Mouse (Mus musculus) lung, embryonic 15.5 days (tissue): ENCODE measurements around the gene Lrig1. TPM values are rescaled to one million over a fixed set of nuclear protein-coding genes. Genes with fewer than 3 reads are reported as not detected.

Source experiments
- ATAC-seq: fragments of 200-750 bp; cut with Nextera tagmentation; 2 replicates; pipeline ENCODE4 v1.8.0; 2017; ENCODE audit warnings: moderate number of reproducible peaks, borderline replicate concordance; ENCODE audit not compliant: low FRiP score, low TSS enrichment; ENCODE audit errors: extremely low read depth
- H3K27ac ChIP-seq: fragments of 300-500 bp; sonication (generic); 2 replicates; pipeline ENCODE4 v1.5.1; 2015; ENCODE audit warnings: moderate library complexity, mild to moderate bottlenecking, inconsistent platforms
- H3K27me3 ChIP-seq: fragments of 300-500 bp; sonication (generic); 2 replicates; pipeline ENCODE4 v1.6.1; 2015; ENCODE audit warnings: inconsistent platforms
- H3K36me3 ChIP-seq: fragments of 300-500 bp; sonication (generic); 2 replicates; pipeline ENCODE4 v1.6.1; 2015; ENCODE audit warnings: inconsistent platforms
- H3K4me1 ChIP-seq: fragments of 300-500 bp; sonication (generic); 2 replicates; pipeline ENCODE4 v1.6.1; 2015; ENCODE audit warnings: inconsistent platforms
- H3K4me2 ChIP-seq: fragments of 300-500 bp; sonication (generic); 2 replicates; pipeline ENCODE4 v1.6.1; 2015; ENCODE audit warnings: inconsistent platforms, mild to moderate bottlenecking, moderate library complexity
- H3K4me3 ChIP-seq: fragments of 300-500 bp; sonication (generic); 2 replicates; pipeline ENCODE4 v1.5.1; 2015; ENCODE audit warnings: mild to moderate bottlenecking, inconsistent platforms
- H3K9ac ChIP-seq: fragments of 300-500 bp; sonication (generic); 2 replicates; pipeline ENCODE4 v1.6.1; 2015; ENCODE audit warnings: inconsistent platforms
- H3K9me3 ChIP-seq: fragments of 300-500 bp; sonication (generic); 2 replicates; pipeline ENCODE4 v1.6.1; 2016; ENCODE audit warnings: inconsistent platforms
- WGBS: fragments of 180-500 bp; shearing (Covaris S2); methylation state at CpG from one replicate; pipeline ENCODE4 v1.1.7; 2015; 5-methylcytosine and 5-hydroxymethylcytosine counted together
- polyA plus RNA-seq: library from polyadenylated mRNA; unstranded; fragments of >200 nt; fragmentation: Nextera tagmentation; extraction: Ambion mirVana; gene quantifications from 2 replicates; pipeline ENCODE4 v1.2.1, GENCODE M21; 2015

The Lrig1 gene
- polyA plus RNA-seq, 1 experiment from 2014 or later, result 9.0 TPM

DNA sequence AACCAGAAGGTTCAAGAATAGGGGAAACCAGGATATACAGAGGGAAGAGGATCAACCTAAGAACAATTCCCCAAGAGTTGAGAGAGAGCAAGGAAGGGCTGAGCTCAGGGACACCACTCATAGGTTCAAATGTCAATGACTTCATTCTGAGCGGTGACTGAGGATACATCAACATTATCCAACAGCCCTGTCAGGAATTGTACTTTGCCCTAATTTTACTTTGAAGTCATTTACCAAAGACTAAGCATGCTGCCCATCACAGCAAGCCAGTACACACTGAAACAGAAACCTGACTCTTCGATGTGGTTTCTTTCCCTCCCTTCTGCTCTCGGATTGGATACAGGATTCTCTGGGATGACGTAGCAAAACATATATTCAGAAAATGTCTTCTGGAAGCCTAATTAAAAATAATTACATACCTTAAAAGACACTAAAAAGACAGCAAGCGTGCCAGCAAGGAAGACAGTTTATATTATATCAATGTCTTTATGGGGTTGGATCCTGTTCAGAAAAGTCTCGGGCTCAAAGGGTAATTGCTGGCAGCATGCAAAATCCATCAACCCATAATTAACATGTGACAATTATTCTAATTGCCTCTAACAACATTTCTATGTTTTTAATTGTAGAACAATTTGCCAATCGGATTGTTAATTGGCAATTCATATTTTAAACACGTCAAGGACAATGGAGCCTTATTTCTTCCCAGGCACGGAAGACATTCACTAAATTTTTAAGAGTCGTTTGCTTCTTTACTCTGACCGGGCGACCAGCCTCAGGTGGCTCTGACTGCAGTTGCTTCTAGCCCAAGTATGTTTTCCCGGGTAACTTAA is 15.1 kb upstream of the Lrig1 start:
- Histone ChIP-seq H3K4me2 (no peak overlapping the region), H3K9ac (no peak overlapping the region), H3K27ac (no peak overlapping the region), H3K4me1 (peaks cover 9% of the 10 kb centered on the region), H3K4me3 (no peak overlapping the region), H3K9me3 (no peaks in the 10 kb centered on the region), H3K36me3 (no peaks in the 10 kb centered on the region), H3K27me3 (no peaks in the 10 kb centered on the region)
- 51% methylated on average over 13 of the region's 13 CpGs for WGBS
- ATAC-seq, result no peak

DNA sequence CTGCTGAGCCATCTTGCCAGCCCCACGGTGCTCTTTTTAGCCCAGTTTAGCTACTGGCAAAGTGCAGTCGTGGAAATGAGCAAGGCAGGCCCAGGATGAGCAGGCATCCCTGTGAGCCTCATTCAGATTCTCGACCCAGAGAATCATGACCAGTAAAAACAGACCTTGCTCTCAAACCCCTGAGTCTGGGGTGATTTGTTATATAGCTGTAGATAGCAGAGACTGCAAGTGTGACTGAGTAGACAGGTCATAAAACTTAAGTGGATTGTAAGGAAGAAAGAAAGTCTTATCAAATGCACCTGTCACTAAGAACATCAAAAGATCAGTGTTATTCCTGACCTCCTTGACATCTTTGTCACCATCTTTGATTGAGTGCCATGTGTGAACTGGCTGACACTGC is 9.9 kb upstream of the Lrig1 start:
- H3K27me3 ChIP-seq, result no peaks in the 10 kb centered on the region
- no peaks in the 10 kb centered on the region; the same call in 1 of the 2 replicates for H3K4me1 ChIP-seq
- no peaks in the 10 kb centered on the region for H3K36me3 ChIP-seq
- H3K9me3 ChIP-seq, result no peaks in the 10 kb centered on the region
- H3K27ac ChIP-seq, result no peak overlapping the region
- no peak overlapping the region for H3K9ac ChIP-seq
- no peak overlapping the region for H3K4me2 ChIP-seq
- no peak overlapping the region for H3K4me3 ChIP-seq
- ATAC-seq, result no peak
- WGBS, result 20% methylated on average over 3 of the region's 3 CpGs

DNA sequence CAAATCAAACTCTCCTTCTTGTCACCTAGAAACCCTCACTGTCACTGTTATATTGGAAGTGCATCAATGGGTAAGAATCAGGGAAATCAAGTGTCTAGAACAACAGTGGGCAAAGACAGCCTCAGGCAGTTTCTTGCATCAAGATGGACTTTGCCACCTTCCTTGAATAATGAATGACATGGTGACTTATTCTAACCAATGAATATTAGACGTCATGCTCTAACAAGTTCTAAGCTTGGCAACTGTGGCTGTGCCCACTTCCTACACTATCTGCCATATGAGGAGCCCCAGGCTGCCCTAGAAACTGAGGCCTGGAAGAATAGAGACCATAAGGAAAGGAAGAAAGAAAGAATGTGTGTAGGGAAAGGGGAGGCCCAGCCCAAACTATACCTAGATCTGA is 9.2 kb upstream of the Lrig1 start:
- ATAC-seq, result no peak

DNA sequence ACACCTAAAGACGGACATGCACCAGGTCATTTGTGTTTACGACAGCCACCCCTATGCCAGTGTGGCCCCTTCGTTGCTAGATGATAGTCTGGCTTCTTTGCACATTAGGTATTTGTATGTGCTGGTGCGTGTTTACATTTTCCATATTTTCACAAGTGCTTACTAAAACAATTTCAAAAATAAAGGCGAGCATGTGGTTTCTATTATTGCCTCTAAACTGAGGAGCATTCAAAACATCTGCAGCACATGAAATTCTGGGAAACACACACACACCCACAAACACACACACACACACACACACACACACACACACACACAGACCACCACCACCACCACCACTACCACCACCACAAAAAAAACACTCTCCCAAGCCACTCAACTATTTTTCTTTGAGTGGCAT is 7.3 kb upstream of the Lrig1 start:
- Histone ChIP-seq H3K36me3 (no peaks in the 10 kb centered on the region), H3K27ac (no peak overlapping the region), H3K4me3 (no peak overlapping the region), H3K9ac (no peak overlapping the region), H3K4me1 (no peaks in the 10 kb centered on the region; the same call in 1 of the 2 replicates), H3K4me2 (no peak overlapping the region), H3K27me3 (0 out of 2 replicates have a peak, but pooled peaks cover 6% of the 10 kb centered on the region), H3K9me3 (no peaks in the 10 kb centered on the region)
- 63% methylated on average over 5 of the region's 5 CpGs for WGBS
- no peak for ATAC-seq

More for the DNA sequence above, 9.2 kb upstream of the Lrig1 start:
- H3K4me1 ChIP-seq, result no peaks in the 10 kb centered on the region; the same call in 1 of the 2 replicates
- no peak overlapping the region for H3K27ac ChIP-seq
- H3K36me3 ChIP-seq, result no peaks in the 10 kb centered on the region
- H3K4me2 ChIP-seq, result no peak overlapping the region
- no peaks in the 10 kb centered on the region for H3K27me3 ChIP-seq
- no peak overlapping the region for H3K9ac ChIP-seq
- H3K9me3 ChIP-seq, result no peaks in the 10 kb centered on the region
- H3K4me3 ChIP-seq, result no peak overlapping the region
- 88% methylated on average over 1 of the region's 1 CpGs for WGBS

DNA sequence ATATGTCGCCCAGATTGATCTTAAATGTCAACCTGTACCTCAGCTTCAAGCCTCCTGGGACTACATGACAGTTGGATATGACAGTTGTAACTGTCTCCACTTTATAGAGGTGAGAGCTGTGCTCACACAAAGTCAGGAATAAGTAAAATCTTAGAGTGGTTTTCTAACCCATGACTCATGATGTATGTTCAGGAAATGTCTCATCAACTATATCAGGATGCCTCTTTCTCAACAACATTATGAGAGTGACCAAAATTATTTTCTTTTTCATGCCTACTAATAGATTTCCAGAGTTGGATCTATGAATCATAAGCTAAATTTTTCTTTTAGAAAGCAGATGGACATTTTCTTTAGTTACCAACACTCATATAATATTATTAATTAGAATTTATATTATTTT is 6.0 kb upstream of the Lrig1 start:
- Histone ChIP-seq H3K36me3 (no peaks in the 10 kb centered on the region), H3K27ac (no peak overlapping the region), H3K9ac (no peak overlapping the region), H3K4me1 (peaks cover 8% of the 10 kb centered on the region), H3K4me3 (no peak overlapping the region), H3K4me2 (no peak overlapping the region), H3K27me3 (peaks cover 10% of the 10 kb centered on the region; the same call in 1 of the 2 replicates), H3K9me3 (no peaks in the 10 kb centered on the region)
- WGBS, result 46% methylated on average over 1 of the region's 1 CpGs
- no peak for ATAC-seq

DNA sequence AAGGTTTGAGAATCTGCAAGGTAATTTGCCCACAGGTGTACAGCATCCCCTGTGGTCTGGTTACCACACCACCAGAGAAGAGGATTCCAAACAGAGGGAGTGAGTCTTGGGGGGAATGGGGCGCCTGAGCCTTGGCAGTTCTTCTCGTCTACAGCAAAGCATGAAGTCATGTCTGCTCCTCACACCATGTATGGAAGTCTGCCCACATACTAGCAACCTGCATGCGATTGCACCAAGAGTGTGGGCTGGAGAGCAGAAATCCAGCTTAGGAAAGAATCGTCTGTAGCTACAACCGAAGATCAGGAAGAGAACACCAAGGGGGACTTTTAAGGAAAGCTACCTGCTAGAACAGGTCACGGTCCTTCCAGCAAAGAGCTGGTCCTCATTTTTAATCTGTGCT is 3.0 kb upstream of the Lrig1 start:
- no peaks in the 10 kb centered on the region for H3K9me3 ChIP-seq
- H3K4me1 ChIP-seq, result peaks cover 14% of the 10 kb centered on the region
- no peak overlapping the region for H3K4me3 ChIP-seq
- ATAC-seq, result no peak
- no peak overlapping the region for H3K27ac ChIP-seq
- H3K36me3 ChIP-seq, result no peaks in the 10 kb centered on the region
- no peak overlapping the region for H3K4me2 ChIP-seq
- peaks cover 10% of the 10 kb centered on the region; the same call in 1 of the 2 replicates for H3K27me3 ChIP-seq
- 86% methylated on average over 6 of the region's 6 CpGs for WGBS
- no peak overlapping the region for H3K9ac ChIP-seq

DNA sequence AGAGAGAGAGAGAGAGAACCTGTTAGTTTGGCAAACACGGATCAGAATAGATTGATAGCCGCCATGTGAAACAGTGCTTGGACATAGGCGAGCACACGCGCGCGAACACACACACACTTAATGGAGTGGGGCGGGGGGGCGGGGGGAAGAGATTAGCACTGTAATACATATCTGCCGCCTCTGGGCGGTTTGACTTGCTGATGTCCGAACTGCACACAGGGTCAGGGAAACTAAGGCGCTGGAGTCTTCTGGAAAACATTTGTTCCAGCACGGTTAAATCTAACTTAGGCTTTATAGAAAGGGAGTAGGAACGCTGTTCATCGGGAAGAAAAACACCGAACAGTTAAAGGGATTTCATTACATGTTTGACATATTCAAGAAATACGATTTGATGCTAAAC is 1.1 kb upstream of the Lrig1 start:
- Histone ChIP-seq H3K9ac (no peak overlapping the region), H3K4me3 (peak overlapping the region; percentile 90), H3K9me3 (no peaks in the 10 kb centered on the region), H3K4me2 (peak overlapping the region; percentile 92), H3K4me1 (peaks cover 21% of the 10 kb centered on the region), H3K36me3 (no peaks in the 10 kb centered on the region), H3K27me3 (peaks cover 10% of the 10 kb centered on the region; the same call in 1 of the 2 replicates), H3K27ac (peak overlapping the region; percentile 63)
- 2% methylated on average over 18 of the region's 18 CpGs for WGBS
- no peak for ATAC-seq

DNA sequence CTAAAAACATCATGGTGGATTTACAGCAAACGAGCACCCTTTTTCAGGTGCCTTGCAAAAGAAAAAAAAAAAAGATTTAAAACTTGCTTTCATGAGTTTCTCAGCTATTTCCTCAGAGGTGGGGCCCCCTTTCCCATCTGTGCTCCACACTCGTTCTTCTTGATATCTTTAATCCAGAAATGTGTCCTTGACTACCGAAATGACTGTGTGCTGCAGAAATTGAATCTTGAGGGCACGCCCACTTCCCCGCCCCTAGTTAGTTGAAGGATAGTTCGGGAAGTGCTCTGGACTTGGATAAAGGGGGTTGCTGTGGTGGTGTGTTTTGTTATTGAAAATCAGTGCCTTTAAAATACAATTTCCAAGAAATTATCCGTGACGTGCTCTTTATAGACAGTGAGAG is 654 bp upstream of the Lrig1 start:
- no peaks in the 10 kb centered on the region for H3K9me3 ChIP-seq

DNA sequence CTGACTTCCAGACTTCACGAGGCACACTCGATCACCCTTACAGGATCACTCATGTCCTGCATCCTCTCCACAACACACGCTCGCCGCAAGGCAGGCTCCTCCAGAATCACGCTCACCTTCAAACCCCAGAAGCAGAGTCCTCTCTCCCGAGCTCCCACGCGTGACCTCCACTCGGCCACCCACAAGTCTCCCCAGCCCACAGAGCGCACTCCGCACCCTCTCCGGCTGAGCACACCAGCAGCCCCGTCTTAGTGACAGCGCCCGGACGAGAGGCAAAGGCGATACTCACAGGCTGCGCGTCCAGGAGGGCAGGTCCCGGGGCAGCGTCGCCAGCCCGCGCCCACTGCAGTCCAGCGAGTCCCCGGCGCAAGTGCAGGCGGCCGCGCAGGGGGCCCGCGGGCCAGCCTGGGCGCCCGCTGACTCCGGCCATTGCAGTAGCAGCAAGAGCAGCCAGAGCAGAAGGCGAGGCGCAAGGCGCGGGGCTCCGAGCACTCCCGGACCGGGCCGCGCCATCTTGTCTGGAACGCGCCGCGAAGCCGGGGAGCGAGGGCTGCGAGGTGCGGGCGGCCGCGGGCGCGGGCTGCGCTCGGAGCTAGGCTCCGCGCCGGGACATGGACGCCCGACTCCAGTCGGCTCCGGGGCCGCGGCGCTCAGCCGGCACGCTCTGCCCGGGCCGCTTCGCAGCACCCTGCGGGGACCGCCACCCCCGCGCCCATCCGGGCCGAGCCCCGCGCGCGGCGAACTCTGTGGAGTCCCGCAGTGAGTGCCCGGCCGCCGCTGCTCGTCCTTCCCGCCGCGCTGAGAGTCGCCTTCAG is 578 bp downstream of the Lrig1 start:
- Histone ChIP-seq H3K4me3 (peak overlapping the region; percentile 90), H3K27me3 (peaks cover 10% of the 10 kb centered on the region; the same call in 1 of the 2 replicates), H3K9me3 (no peaks in the 10 kb centered on the region), H3K36me3 (no peaks in the 10 kb centered on the region), H3K4me2 (peak overlapping the region; percentile 92), H3K27ac (peak overlapping the region; percentile 82), H3K9ac (peak overlapping the region; percentile 73), H3K4me1 (peaks cover 37% of the 10 kb centered on the region)
- WGBS, result under 1% methylated on average over 62 of the region's 95 CpGs
- peak; percentile 44 for ATAC-seq

More for the DNA sequence above, 654 bp upstream of the Lrig1 start:
- Histone ChIP-seq H3K4me3 (peak overlapping the region; percentile 90), H3K4me1 (peaks cover 26% of the 10 kb centered on the region), H3K36me3 (no peaks in the 10 kb centered on the region), H3K9ac (no peak overlapping the region), H3K27me3 (peaks cover 10% of the 10 kb centered on the region; the same call in 1 of the 2 replicates), H3K27ac (peak overlapping the region; percentile 63), H3K4me2 (peak overlapping the region; percentile 92)
- 0% methylated on average over 8 of the region's 8 CpGs for WGBS
- peak; percentile 28; the same call in 1 of the 2 replicates for ATAC-seq

DNA sequence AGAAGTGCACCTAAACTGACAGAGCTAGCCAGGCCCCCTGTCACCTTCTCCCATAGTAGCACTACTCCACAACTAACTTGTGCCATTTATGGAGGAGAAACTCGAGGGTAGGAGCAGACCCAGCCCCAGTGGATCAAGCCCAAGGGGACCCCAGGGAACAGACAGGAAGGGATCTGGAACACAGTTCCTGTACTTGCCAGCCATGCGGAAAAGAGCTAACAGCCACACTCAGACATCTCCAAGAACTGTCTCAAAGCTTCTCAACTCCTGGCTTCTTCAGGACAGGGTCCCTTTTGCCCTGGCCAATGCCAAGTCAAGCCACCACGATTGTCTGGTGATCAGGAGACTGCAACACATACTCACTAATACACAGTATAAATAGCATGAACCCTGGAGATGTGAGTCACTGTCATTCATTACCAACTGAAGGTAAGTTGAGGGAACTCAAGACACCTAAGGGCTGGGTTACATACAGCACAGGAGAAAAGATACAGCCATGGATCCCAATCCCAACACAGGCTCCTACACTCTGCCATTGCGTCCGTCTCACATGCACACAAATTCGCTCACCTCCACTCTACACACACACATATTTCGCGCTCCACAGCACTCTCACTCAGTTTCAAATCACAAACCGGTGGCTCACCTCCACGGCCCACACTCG is 1.3 kb downstream of the Lrig1 start:
- H3K36me3 ChIP-seq, result no peaks in the 10 kb centered on the region
- H3K4me3 ChIP-seq, result peak overlapping the region; percentile 90
- H3K27me3 ChIP-seq, result peaks cover 10% of the 10 kb centered on the region; the same call in 1 of the 2 replicates
- H3K4me1 ChIP-seq, result peaks cover 43% of the 10 kb centered on the region
- no peak for ATAC-seq
- no peaks in the 10 kb centered on the region for H3K9me3 ChIP-seq
- H3K4me2 ChIP-seq, result peak overlapping the region; percentile 92
- peak overlapping the region; percentile 73 for H3K9ac ChIP-seq
- no peak overlapping the region for H3K27ac ChIP-seq
- WGBS, result 8% methylated on average over 11 of the region's 11 CpGs

DNA sequence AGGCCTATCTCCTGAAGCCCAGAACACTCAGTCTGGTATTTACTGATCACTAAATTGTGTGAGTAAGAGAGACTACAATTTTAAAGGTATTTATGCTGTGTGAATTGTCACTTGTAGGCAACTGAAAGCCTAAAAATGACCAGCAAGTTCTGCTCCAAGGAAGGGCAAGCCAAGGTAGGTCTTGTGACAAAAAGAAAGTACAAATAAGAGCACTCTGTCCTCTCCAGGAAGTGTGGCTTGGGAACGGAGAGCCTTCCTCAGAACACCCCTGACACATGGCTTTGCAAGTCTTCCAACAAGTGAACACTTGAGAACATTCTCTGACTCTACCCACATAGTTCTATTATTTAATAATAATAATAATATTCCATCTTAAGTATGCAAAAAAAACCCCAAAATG is 2.5 kb downstream of the Lrig1 start:
- H3K36me3 ChIP-seq, result no peaks in the 10 kb centered on the region
- no peaks in the 10 kb centered on the region for H3K9me3 ChIP-seq
- WGBS, result 59% methylated on average over 1 of the region's 1 CpGs
- peaks cover 3% of the 10 kb centered on the region; the same call in 1 of the 2 replicates for H3K27me3 ChIP-seq
- peak overlapping the region; percentile 92 for H3K4me2 ChIP-seq
- no peak for ATAC-seq
- peak overlapping the region; percentile 90 for H3K4me3 ChIP-seq
- no peak overlapping the region for H3K9ac ChIP-seq
- H3K27ac ChIP-seq, result no peak overlapping the region
- peaks cover 55% of the 10 kb centered on the region for H3K4me1 ChIP-seq
